Mouse (Mus musculus) thymus, postnatal 0 days (tissue): ENCODE results near the gene Phf1. TPM values are rescaled to one million over a fixed set of nuclear protein-coding genes. Genes with fewer than 3 reads are reported as not detected.
"Not testable (repeated sequence)": the region's sequence is repeated elsewhere in the genome, so short reads cannot be mapped to it uniquely, and the experiment has no call there.

Experiments
- DNase-seq: peaks from one replicate; pipeline ENCODE4 v3.0.0-alpha.2; 2015; ENCODE audit warnings: low spot score
- polyA plus RNA-seq: library from polyadenylated mRNA; unstranded; fragments of >200 nt; fragmentation: Nextera tagmentation; extraction: Ambion mirVana; gene quantifications from 2 replicates; pipeline ENCODE4 v1.2.1, GENCODE M21; 2015

Gene Phf1
- polyA plus RNA-seq = 8.5 and 9.3 TPM in 2 replicates

GRCm38 (mm10) chr17:26932839-26933398 is at the start of gene Phf1:
TSS of gene Phf1 (plus strand) at chr17:26933052.
- DNase-seq = peak; percentile 93

- no peak for DNase-seq
These were observed 49.3 kb upstream of the Phf1 start for GRCm38 (mm10) chr17:26883585-26883984.

DNA sequence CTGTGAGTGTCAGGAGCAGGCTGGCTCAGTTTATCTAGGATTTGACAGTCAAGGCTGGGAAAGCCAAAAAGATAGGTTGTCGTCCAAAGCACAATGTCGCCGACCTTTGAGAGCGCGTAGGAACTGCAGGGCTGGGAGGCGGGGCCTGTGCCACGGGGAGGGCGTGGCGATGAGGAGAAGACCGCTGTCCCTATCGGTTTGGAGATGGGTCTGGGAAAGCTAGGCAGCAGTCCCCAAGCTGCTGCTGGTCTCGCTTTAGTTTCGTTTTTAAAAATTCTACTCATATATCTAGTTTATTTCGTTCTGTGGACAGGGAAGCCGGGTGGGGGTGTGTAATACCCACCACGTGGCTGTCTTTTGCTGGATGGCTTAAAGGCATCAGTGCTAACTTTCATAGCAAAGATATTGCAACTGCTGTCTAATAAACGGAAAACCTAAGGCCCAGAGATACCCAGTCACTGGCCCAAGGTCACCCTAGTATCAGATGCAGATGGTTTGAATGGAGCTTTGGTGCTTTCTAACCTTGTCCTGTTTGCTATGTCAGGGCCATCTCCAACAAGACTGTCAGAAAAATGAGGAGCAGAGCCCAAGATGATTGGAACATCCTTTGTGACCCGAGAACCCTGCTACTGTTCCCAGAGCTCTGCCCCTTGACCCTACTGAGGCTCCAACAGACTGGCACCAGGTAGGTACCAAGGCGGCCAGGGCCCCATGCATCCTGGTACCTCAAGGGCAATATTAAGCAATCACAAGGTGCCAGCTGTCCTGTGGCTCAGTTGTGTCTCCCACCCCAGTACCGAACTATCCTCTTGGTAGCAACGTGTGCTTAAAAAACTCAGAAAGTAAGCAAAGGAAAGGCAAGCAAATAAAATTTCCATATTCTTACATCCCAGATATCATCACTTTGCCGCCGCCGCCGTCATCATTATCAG is 47.6 kb upstream of the Phf1 start:
- peak; percentile 67 for DNase-seq

- DNase-seq = peak; percentile 83
These were observed 46.7 kb upstream of the Phf1 start for GRCm38 (mm10) chr17:26886047-26886749.

DNA sequence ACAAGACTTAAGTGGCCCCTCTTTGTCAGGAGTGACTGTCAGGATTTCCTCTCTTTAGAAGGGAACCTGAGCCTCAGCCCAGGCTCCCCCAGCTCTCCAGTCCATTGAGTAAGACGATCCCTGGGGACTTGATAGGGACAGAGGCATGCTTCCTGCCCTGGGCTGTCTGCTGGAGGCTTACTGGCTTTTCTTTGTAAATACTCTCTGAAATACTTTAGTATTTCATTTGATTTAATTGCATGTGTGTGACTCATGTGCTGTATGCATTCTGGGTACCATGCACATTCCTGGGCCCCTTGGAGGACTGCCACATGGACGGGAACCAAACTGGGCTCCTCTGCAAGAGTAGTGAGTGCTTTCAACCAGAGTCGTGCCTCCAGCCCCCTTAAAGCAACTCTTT is 44.9 kb upstream of the Phf1 start:
- no peak for DNase-seq

DNA sequence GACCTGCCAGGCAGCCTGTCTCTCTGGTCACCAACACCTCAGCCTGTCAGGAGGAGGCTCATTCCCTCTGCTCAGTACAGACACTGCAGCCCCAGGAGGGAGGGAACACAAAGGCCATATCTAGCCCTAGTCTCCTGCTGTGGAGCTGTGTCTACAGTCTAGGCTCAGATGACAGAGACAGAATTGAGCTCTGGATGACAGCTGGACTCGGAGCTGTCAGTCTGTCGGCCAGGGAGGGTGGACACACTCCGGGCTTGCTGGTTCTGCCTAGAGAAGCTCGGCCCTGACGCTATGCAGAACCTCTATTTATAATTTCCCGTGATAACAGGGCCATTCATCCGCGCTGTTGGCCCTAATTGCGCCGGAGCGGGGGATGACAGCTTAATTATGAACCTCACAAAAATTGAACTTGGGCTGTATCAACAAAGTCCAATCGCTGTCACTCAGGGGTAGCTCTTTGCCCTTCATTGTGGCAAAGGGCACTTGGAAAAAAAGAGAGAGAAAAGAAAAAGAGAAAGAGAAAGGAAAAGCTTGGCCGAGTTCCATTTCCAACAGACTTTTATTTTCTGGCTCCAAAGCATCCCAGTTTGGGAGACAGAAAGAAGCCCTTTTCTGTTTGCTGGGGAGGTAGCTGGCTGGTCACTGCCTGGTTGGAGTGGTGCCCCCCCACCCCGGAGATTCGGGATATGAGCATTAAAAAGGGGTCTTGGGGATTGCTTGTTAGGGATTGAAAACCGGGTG is 40.0 kb upstream of the Phf1 start:
- no peak for DNase-seq

- no peak for DNase-seq
These were observed 39.4 kb upstream of the Phf1 start for GRCm38 (mm10) chr17:26893492-26893891.

GRCm38 (mm10) chr17:26894342-26894741 is 38.5 kb upstream of the Phf1 start:
- peak; percentile 28 for DNase-seq

DNA sequence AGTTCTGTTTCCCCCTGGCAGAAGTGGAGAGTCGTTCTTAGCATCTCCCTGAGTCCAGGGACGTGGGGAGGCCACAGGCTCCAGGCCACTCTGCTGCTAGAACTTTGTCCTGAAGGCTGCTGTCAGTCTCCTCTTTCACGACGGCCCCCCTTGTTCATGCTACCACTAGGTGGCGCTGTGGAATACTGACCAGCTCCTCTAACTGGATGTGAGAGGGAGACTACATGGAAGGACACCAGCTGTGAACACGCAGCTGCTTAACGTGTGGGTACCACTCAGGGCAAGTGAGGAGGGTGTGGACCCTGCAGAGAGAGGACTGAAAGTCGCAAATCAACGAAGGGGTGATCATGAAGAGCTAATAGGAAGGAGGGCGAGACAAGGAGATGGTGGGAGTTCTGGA is 37.3 kb upstream of the Phf1 start:
- DNase-seq = peak; percentile 64

DNA sequence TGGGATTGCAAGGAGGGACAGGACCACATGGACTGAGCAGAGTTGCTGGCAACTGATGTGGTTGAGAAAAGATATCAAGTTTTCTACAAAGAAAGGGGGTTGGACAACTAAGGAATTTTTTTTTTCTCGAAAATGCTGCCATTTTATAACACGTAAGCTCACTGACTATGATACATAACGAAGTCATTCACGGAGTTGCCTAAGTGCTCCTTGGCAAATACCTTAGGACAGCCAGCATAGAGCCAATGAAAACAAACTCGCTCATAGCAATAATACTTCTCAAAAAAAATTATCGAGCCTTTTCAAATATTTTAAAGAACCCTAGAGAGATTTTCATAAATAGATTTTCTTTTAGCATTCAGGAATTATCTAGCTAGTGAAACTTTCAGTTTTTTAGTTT is 31.9 kb upstream of the Phf1 start:
- no peak for DNase-seq

DNA sequence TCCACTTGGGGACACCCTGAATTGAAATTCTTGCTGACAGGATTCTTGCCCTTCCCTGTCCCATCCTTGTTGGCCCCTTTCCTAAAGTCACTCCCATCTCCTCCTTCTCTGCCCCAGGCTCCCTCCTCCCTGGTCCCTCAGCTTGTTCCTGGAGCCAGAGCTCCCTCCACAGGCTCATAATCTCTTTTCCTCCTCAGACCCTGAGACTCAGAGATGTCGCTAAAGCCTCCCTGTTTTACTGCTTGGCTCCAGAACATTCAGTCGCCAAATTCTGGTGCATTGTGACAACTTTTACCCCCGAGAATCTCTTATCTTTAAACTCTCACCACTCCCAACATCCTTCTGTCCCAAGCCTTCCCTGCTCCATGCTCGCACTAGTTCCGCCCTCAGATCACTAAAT is 28.5 kb upstream of the Phf1 start:
- no peak for DNase-seq

GRCm38 (mm10) chr17:26907506-26907905 is 25.3 kb upstream of the Phf1 start:
- DNase-seq = not testable (repeated sequence)

- DNase-seq = no peak
These were observed 17.6 kb upstream of the Phf1 start for GRCm38 (mm10) chr17:26915248-26915647.

- peak; percentile 100 for DNase-seq
These were observed 16.0 kb upstream of the Phf1 start, which contains the start of gene Kifc5b for GRCm38 (mm10) chr17:26916711-26917482. TSS of gene Kifc5b (plus strand) at chr17:26917091.

GRCm38 (mm10) chr17:26917560-26917959 is 15.3 kb upstream of the Phf1 start:
- DNase-seq = peak; percentile 29

- no peak for DNase-seq
These were observed 14.5 kb upstream of the Phf1 start for GRCm38 (mm10) chr17:26918343-26918742.

DNA sequence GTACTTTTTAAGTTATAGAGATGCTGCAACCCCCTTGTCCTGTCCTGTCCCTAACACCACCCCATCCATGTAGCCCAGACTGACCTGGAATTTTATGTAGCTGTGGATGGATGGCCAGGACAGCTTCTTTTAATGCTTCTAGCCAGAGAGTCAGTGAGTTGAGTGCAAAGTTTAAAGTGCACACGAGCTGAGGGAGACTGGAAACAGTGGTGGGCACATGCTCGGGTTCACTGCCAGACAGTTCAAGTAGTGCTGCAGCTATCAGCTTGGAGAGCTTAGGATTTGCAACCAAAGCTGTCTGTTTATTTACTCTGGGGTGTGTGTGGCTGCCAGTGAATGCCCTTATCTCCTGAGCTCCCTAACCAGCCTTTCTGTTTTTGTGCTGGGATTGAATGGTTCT is 13.3 kb upstream of the Phf1 start:
- DNase-seq = not testable (repeated sequence)

GRCm38 (mm10) chr17:26922368-26922767 is 10.5 kb upstream of the Phf1 start:
- not testable (repeated sequence) for DNase-seq

- not testable (repeated sequence) for DNase-seq
These were observed 7.4 kb upstream of the Phf1 start for GRCm38 (mm10) chr17:26925414-26925813.

DNA sequence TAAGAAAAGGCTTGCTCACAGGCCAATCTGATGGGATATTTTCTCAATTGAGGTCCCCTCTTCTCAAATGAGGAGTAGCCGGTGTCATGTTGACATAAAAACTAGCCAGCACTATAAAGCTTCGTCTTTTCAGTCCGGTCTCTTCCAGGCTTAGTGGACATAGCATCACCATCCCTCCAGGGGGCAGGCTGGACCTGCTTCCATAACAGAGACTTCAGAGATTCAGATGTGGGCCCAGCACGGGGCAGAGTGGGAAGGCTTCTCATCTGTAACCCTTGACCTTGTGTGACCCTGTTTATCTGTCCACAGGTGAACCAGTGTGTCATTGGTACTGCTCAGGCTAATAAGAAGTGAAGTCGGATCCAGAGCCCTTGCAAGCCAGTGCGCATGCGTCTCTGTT is 1.1 kb upstream of the Phf1 start:
- DNase-seq = not testable (repeated sequence)
